15 mouse cellular contexts compared by ENCODE assay signal in genomic region chr5:54191688-54192087, GRCm38 (mm10).
DNase-seq lines count a peak whose midpoint lies in the region; ATAC-seq and TF ChIP-seq lines count a peak whose summit lies in the region.
"Had no signal": no experiment of that assay in that cellular context is flagged by ENCODE, and none has a peak within 500 bp of the region (broad histone marks: within the 10 kb centered on the region; RNA-seq: fewer than 3 reads in every experiment).

No protein-coding gene starts in this region.

- ATAC-seq in hindbrain, embryonic 16.5 days: peak; percentile 67; the same call in 1 of the 2 replicates
- no peak for ATAC-seq in hindbrain, embryonic 12.5 days (ENCODE audit: low FRiP score)
- no peak for ATAC-seq in lung, postnatal 0 days
- ATAC-seq: activated CD4-positive, CD25-positive, alpha-beta regulatory T cell, adult 4 months had no signal

- no peak overlapping the region for H3K27ac ChIP-seq in hindbrain, embryonic 16.5 days (ENCODE audit: low read depth, low read length)
- no peak overlapping the region for H3K27ac ChIP-seq in hindbrain, embryonic 12.5 days
- H3K27ac ChIP-seq in lung, postnatal 0 days (ENCODE audit: low read length): no peak overlapping the region
- H3K27ac ChIP-seq: hindbrain, embryonic 15.5 days had no signal

- no peak overlapping the region for H3K4me2 ChIP-seq in hindbrain, embryonic 16.5 days (ENCODE audit: low read length)
- H3K4me2 ChIP-seq in hindbrain, embryonic 12.5 days (replicated peaks): no peak overlapping the region
- no peak overlapping the region for H3K4me2 ChIP-seq in lung, postnatal 0 days (replicated peaks; ENCODE audit: low read depth, low read length)
- H3K4me2 ChIP-seq: heart, embryonic 12.5 days; hindbrain, embryonic 15.5 days had no signal

- no peaks in the 10 kb centered on the region for H3K4me1 ChIP-seq in hindbrain, embryonic 16.5 days (ENCODE audit: control insufficient read depth, insufficient read depth, low read depth, low read length)
- H3K4me1 ChIP-seq in hindbrain, embryonic 12.5 days: no peaks in the 10 kb centered on the region
- no peaks in the 10 kb centered on the region for H3K4me1 ChIP-seq in lung, postnatal 0 days (ENCODE audit: insufficient read depth, low read depth, low read length)
- H3K4me1 ChIP-seq: heart, embryonic 12.5 days; hindbrain, embryonic 15.5 days had no signal

- H3K9ac ChIP-seq in hindbrain, embryonic 16.5 days (ENCODE audit: low read depth, low read length): no peak overlapping the region
- H3K9ac ChIP-seq in hindbrain, embryonic 12.5 days: no peak overlapping the region
- no peak overlapping the region for H3K9ac ChIP-seq in lung, postnatal 0 days (replicated peaks; ENCODE audit: low read depth)
- H3K9ac ChIP-seq: heart, embryonic 12.5 days; hindbrain, embryonic 15.5 days had no signal

- no peaks in the 10 kb centered on the region for H3K27me3 ChIP-seq in hindbrain, embryonic 16.5 days (replicated peaks; ENCODE audit: control insufficient read depth, insufficient read depth, low read length)
- H3K27me3 ChIP-seq in hindbrain, embryonic 12.5 days: no peaks in the 10 kb centered on the region
- H3K27me3 ChIP-seq in lung, postnatal 0 days (replicated peaks; ENCODE audit: insufficient read depth, low read length): no peaks in the 10 kb centered on the region
- H3K27me3 ChIP-seq: heart, embryonic 12.5 days; hindbrain, embryonic 15.5 days had no signal

- WGBS in hindbrain, embryonic 16.5 days: 79% methylated on average over 4 of the region's 4 CpGs
- 81% methylated on average over 4 of the region's 4 CpGs for WGBS in hindbrain, embryonic 12.5 days
- 64% methylated on average over 4 of the region's 4 CpGs for WGBS in lung, postnatal 0 days

- no peaks in the 10 kb centered on the region for H3K9me3 ChIP-seq in hindbrain, embryonic 16.5 days (ENCODE audit: control insufficient read depth, low read length)
- no peaks in the 10 kb centered on the region for H3K9me3 ChIP-seq in hindbrain, embryonic 12.5 days (replicated peaks)
- no peaks in the 10 kb centered on the region for H3K9me3 ChIP-seq in lung, postnatal 0 days (ENCODE audit: low read length)
- H3K9me3 ChIP-seq: heart, embryonic 12.5 days; hindbrain, embryonic 15.5 days had no signal

- no peaks in the 10 kb centered on the region for H3K36me3 ChIP-seq in hindbrain, embryonic 16.5 days (ENCODE audit: control insufficient read depth, insufficient read depth, low read length)
- no peaks in the 10 kb centered on the region for H3K36me3 ChIP-seq in hindbrain, embryonic 12.5 days
- no peaks in the 10 kb centered on the region for H3K36me3 ChIP-seq in lung, postnatal 0 days (ENCODE audit: insufficient read depth, low read length)
- H3K36me3 ChIP-seq: heart, embryonic 12.5 days; hindbrain, embryonic 15.5 days had no signal

- H3K4me3 ChIP-seq in hindbrain, embryonic 16.5 days (ENCODE audit: low read length): no peak overlapping the region
- H3K4me3 ChIP-seq in hindbrain, embryonic 12.5 days: no peak overlapping the region
- H3K4me3 ChIP-seq in lung, postnatal 0 days (ENCODE audit: low read depth, low read length): no peak overlapping the region
- H3K4me3 ChIP-seq: heart, embryonic 12.5 days; hindbrain, embryonic 15.5 days had no signal

- peak; percentile 48 for TF ChIP-seq CTCF in lung, postnatal 0 days (IDR thresholded peaks at IDR 0.05)

- no peak for TF ChIP-seq EP300 in lung, postnatal 0 days (IDR thresholded peaks at IDR 0.05)

- peak; percentile 17 to 25 for DNase-seq in cerebellum, postnatal 10 days
- DNase-seq in cerebellum, postnatal 25 days: no peak
- no peak for DNase-seq in lung, postnatal 0 days (ENCODE audit: low spot score)
- no peak for DNase-seq in lung, postnatal 14 days
- DNase-seq in lung, postnatal 36 days: peak; percentile 30
- no peak for DNase-seq in urinary bladder, postnatal 36 days (ENCODE audit: low spot score in 2 of 2)
- DNase-seq: cerebellum, adult 9-11 months; kidney, postnatal 25 days; left cerebral cortex, postnatal 4 days; spleen, adult 18-20 months had no signal

Comparison
In these comparisons a context has a peak if more than half of its experiments do, and no peak if none do; other contexts are left out.
1. DNase-seq: peak in cerebellum, postnatal 10 days (2 of 2) and lung, postnatal 36 days (single experiment); none in cerebellum, postnatal 25 days (0 of 2), lung, postnatal 0 days (single experiment), lung, postnatal 14 days (single experiment) and urinary bladder, postnatal 36 days (0 of 2).